Mouse (Mus musculus) intestine, embryonic 14.5 days (tissue): Measurements from ENCODE around the gene Srms. TPM values are rescaled to one million over a fixed set of nuclear protein-coding genes. Genes with fewer than 3 reads are reported as not detected.

ENCODE experiments used
- ATAC-seq: fragments of 200-750 bp; cut with Nextera tagmentation; replicated peaks from 2 replicates; pipeline ENCODE4 v1.8.0; 2017; ENCODE audit warnings: low read depth, moderate number of reproducible peaks, moderate TSS enrichment, moderate library complexity; ENCODE audit not compliant: low FRiP score, low TSS enrichment
- DNase-seq: peaks from one replicate; pipeline ENCODE4 v3.0.0-alpha.2; 2018; ENCODE audit warnings: low spot score
- H3K27ac ChIP-seq: fragments of 300-500 bp; sonication (generic); 2 replicates; pipeline ENCODE4 v1.5.1; 2014; ENCODE audit warnings: low read depth, mild to moderate bottlenecking, control low read depth
- H3K27me3 ChIP-seq: fragments of 300-500 bp; sonication (generic); replicated peaks from 2 replicates; pipeline ENCODE4 v1.6.1; 2014; ENCODE audit warnings: low read length, control low read depth; ENCODE audit not compliant: control insufficient read depth, insufficient read depth
- H3K36me3 ChIP-seq: fragments of 300-500 bp; sonication (generic); 2 replicates; pipeline ENCODE4 v1.6.1; 2014; ENCODE audit warnings: low read length, control low read depth; ENCODE audit not compliant: control insufficient read depth, insufficient read depth
- H3K4me1 ChIP-seq: fragments of 300-500 bp; sonication (generic); replicated peaks from 2 replicates; pipeline ENCODE4 v1.6.1; 2014; ENCODE audit warnings: low read length, control low read depth, mixed read lengths; ENCODE audit not compliant: control insufficient read depth, insufficient read depth
- H3K4me2 ChIP-seq: fragments of 300-500 bp; sonication (generic); 2 replicates; pipeline ENCODE4 v1.6.1; 2014; ENCODE audit warnings: low read length
- H3K4me3 ChIP-seq: fragments of 300-500 bp; sonication (generic); 2 replicates; pipeline ENCODE4 v1.5.1; 2014; ENCODE audit warnings: low read depth, low read length, control low read depth, mixed read lengths
- H3K9ac ChIP-seq: fragments of 300-500 bp; sonication (generic); 2 replicates; pipeline ENCODE4 v1.6.1; 2014; ENCODE audit warnings: mild to moderate bottlenecking, low read length
- H3K9me3 ChIP-seq: fragments of 300-500 bp; sonication (generic); 2 replicates; pipeline ENCODE4 v1.6.1; 2016; ENCODE audit warnings: low read length, control low read depth; ENCODE audit not compliant: control insufficient read depth
- WGBS: fragments of 180-500 bp; shearing (Covaris S2); extraction: QIAGEN DNeasy Blood & Tissue Kit; methylation state at CpG from one replicate; pipeline ENCODE4 v1.1.7; 2014; 5-methylcytosine and 5-hydroxymethylcytosine counted together
- polyA plus RNA-seq: library from polyadenylated mRNA; unstranded; fragments of >200 nt; fragmentation: Nextera tagmentation; extraction: Ambion mirVana; gene quantifications from 2 replicates; pipeline ENCODE4 v1.2.1, GENCODE M21; 2014

Gene Srms
- polyA plus RNA-seq, 1 experiment from 2014 or later: 0.09 TPM

- H3K27me3 ChIP-seq: 0 out of 2 replicates have a peak, but pooled peaks cover 3% of the 10 kb centered on the region
- no peak overlapping the region for H3K4me2 ChIP-seq
- no peaks in the 10 kb centered on the region for H3K4me1 ChIP-seq
- DNase-seq (no peak), ATAC-seq (no peak)
- H3K4me3 ChIP-seq: no peak overlapping the region
- no peaks in the 10 kb centered on the region for H3K36me3 ChIP-seq
- 77% methylated on average over 5 of the region's 5 CpGs for WGBS
- no peak overlapping the region for H3K27ac ChIP-seq
- H3K9me3 ChIP-seq: no peaks in the 10 kb centered on the region
- no peak overlapping the region for H3K9ac ChIP-seq
These were observed 46.5 kb downstream of the Srms start for GRCm38 (mm10) chr2:181166469-181166868.

- no peak for ATAC-seq
- 72% methylated on average over 4 of the region's 4 CpGs for WGBS
- Histone ChIP-seq H3K4me1 (no peaks in the 10 kb centered on the region), H3K4me2 (no peak overlapping the region), H3K27me3 (peaks cover 29% of the 10 kb centered on the region), H3K4me3 (no peak overlapping the region), H3K9me3 (no peaks in the 10 kb centered on the region), H3K36me3 (no peaks in the 10 kb centered on the region), H3K9ac (no peak overlapping the region), H3K27ac (no peak overlapping the region)
- DNase-seq: no peak
These were observed 52.2 kb downstream of the Srms start for GRCm38 (mm10) chr2:181160821-181161220.

GRCm38 (mm10) chr2:181159771-181160170 lies 53.2 kb downstream of the Srms start:
- ATAC-seq (no peak; the same call in 1 of the 2 replicates), DNase-seq (no peak)
- Histone ChIP-seq H3K27ac (no peak overlapping the region), H3K36me3 (no peaks in the 10 kb centered on the region), H3K4me2 (no peak overlapping the region), H3K9me3 (no peaks in the 10 kb centered on the region), H3K4me3 (no peak overlapping the region), H3K9ac (no peak overlapping the region), H3K27me3 (peaks cover 38% of the 10 kb centered on the region), H3K4me1 (no peaks in the 10 kb centered on the region)
- 3% methylated on average over 2 of the region's 2 CpGs for WGBS

- DNase-seq (no peak), ATAC-seq (no peak)
- no peak overlapping the region for H3K4me3 ChIP-seq
- WGBS: 54% methylated on average over 7 of the region's 7 CpGs
- no peak overlapping the region for H3K27ac ChIP-seq
- peaks cover 43% of the 10 kb centered on the region for H3K27me3 ChIP-seq
- no peaks in the 10 kb centered on the region for H3K4me1 ChIP-seq
- H3K9me3 ChIP-seq: no peaks in the 10 kb centered on the region
- H3K4me2 ChIP-seq: no peak overlapping the region
- no peak overlapping the region for H3K9ac ChIP-seq
- no peaks in the 10 kb centered on the region for H3K36me3 ChIP-seq
These were observed 53.9 kb downstream of the Srms start for GRCm38 (mm10) chr2:181159091-181159514.

DNA sequence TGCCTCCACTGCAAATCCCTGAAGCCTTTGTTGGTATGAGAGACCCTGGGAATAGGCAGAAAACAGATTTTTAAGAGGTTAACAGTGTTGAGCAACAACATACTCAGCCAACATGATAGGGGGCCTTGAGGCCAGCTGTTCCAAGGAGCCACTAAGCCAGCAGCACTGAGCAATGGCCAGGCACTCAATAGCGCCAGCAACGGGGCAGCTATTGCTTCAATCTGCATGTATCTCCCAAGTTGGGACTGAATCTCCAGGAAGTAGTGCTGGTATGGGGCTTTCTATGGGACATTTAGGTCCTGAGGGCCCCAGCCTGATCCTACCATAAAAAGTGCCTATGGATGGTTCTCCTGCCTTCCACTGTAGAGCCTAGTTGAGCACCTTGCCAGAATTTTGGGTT lies 54.5 kb downstream of the Srms start:
- no peak for ATAC-seq
- peaks cover 46% of the 10 kb centered on the region for H3K27me3 ChIP-seq

DNA sequence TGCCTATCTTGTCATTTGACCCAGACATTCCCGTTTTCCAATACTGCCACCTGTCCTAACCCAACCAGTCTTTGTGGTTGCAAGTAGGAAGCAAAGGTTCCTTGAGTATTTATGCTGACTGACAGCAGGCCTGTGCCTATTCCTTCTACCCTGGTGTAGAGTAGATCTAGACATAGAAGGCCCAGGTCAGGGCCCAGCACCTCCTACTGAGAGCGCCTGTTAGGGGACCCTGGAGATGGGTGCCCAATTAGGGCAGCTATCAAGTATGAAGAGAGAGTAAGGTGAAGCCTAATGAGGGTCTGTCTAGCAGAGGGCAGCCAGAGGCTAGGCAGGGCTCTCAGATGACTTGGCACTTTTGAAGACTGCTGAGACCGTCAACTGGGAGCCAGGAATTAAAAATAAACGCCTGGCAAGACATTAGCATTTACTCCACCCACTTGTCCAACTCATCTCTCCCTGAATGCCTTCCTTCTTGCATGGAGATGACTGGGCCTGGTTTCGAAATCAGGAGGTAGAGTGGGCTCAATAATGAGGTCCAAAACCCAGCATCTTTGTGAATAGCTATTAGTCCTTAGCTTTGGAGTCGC lies 55.2 kb downstream of the Srms start:
- ATAC-seq: no peak
- Histone ChIP-seq H3K4me2 (no peak overlapping the region), H3K9me3 (no peaks in the 10 kb centered on the region), H3K27ac (no peak overlapping the region), H3K36me3 (no peaks in the 10 kb centered on the region), H3K4me3 (no peak overlapping the region), H3K4me1 (no peaks in the 10 kb centered on the region), H3K9ac (no peak overlapping the region), H3K27me3 (peaks cover 46% of the 10 kb centered on the region)
- WGBS: 76% methylated on average over 6 of the region's 6 CpGs
- no peak for DNase-seq

More for the DNA sequence above, 54.5 kb downstream of the Srms start:
- 85% methylated on average over 2 of the region's 2 CpGs for WGBS
- DNase-seq: no peak
- H3K4me1 ChIP-seq: no peaks in the 10 kb centered on the region
- H3K9ac ChIP-seq: no peak overlapping the region
- H3K36me3 ChIP-seq: no peaks in the 10 kb centered on the region
- no peaks in the 10 kb centered on the region for H3K9me3 ChIP-seq
- no peak overlapping the region for H3K4me2 ChIP-seq
- H3K4me3 ChIP-seq: no peak overlapping the region
- no peak overlapping the region for H3K27ac ChIP-seq

DNA sequence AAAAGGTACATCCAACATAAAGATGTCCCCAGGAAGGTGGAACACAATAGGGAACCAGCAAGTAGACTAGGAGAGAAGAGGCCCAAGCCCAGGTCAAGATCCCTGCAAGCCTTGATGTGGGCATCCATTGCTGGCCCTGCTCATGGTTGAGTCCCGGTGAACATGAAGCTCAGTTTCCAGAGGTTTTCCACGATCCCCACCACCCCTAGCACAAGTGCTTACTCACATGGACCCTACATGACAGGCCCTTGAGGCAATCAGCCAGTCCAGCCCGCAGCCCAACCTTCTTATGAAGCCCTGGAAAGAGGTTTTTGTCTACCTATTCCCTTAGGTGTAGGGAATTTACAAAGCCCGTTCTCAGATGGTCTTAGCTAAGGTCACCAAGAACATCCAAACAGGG lies 55.8 kb downstream of the Srms start:
- WGBS: 78% methylated on average over 4 of the region's 4 CpGs
- Histone ChIP-seq H3K4me2 (no peak overlapping the region), H3K27me3 (peaks cover 46% of the 10 kb centered on the region), H3K36me3 (no peaks in the 10 kb centered on the region), H3K9me3 (no peaks in the 10 kb centered on the region), H3K4me3 (peak overlapping the region; percentile 6; the same call in 1 of the 2 replicates), H3K9ac (no peak overlapping the region), H3K4me1 (no peaks in the 10 kb centered on the region), H3K27ac (no peak overlapping the region)
- no peak for DNase-seq
- ATAC-seq: no peak

GRCm38 (mm10) chr2:181156248-181157121 lies 56.5 kb downstream of the Srms start, which contains the start of gene Eef1a2:
Gene Eef1a2, minus strand, starts transcription at chr2:181157014.
- peaks cover 46% of the 10 kb centered on the region for H3K27me3 ChIP-seq
- 0 out of 2 replicates have a peak within 1 kb of the TSS, but pooled peaks have one; percentile 1 for H3K9ac ChIP-seq
- 4% methylated on average over 55 of the region's 55 CpGs for WGBS
- no peaks in the 10 kb centered on the region for H3K36me3 ChIP-seq
- DNase-seq (no peak), ATAC-seq (no peak)
- H3K4me2 ChIP-seq: peak within 1 kb of the TSS; percentile 25
- H3K4me1 ChIP-seq: no peaks in the 10 kb centered on the region
- peak within 1 kb of the TSS; percentile 6; the same call in 1 of the 2 replicates for H3K4me3 ChIP-seq
- no peak within 1 kb of the TSS for H3K27ac ChIP-seq
- no peaks in the 10 kb centered on the region for H3K9me3 ChIP-seq
